ENCODE assay signal across 8 mouse cellular contexts in genomic region chr8:73353108-73353793, GRCm38 (mm10). TPM values are rescaled to one million over a fixed set of nuclear protein-coding genes. Genes with fewer than 3 reads are reported as not detected.
DNase-seq lines count a peak whose midpoint lies in the region; ATAC-seq and TF ChIP-seq lines count a peak whose summit lies in the region.

TSS of gene Large1 (minus strand) at chr8:73353540.

- H3K4me3 ChIP-seq in lung, embryonic 14.5 days (ENCODE audit: low read depth, low read length), result peak within 1 kb of the TSS; percentile 83

- no peaks in the 10 kb centered on the region for H3K9me3 ChIP-seq in lung, embryonic 14.5 days (ENCODE audit: low read depth, low read length)

- ATAC-seq in frontal cortex, adult (ENCODE audit: low TSS enrichment), result peak; percentile 74
- peak; percentile 93 to 94 for ATAC-seq in hematopoietic stem cell, adult 5-6 weeks (replicated peaks in 1 of 2; ENCODE audit: insufficient read depth in 1 of 2, low FRiP score in 2 of 2, low TSS enrichment in 1 of 2, low read depth in 1 of 2, poor library complexity in 2 of 2, severe bottlenecking in 2 of 2)
- ATAC-seq in lung, embryonic 14.5 days (ENCODE audit: insufficient read depth), result peak; percentile 99
- ATAC-seq in neutrophil, adult 5-6 weeks (ENCODE audit: extremely low read depth, insufficient number of reproducible peaks, low FRiP score, poor library complexity, severe bottlenecking), result peak; percentile 89

- under 1% methylated on average over 73 of the region's 84 CpGs for WGBS in lung, embryonic 14.5 days

- peaks cover 17% of the 10 kb centered on the region for H3K4me1 ChIP-seq in lung, embryonic 14.5 days (ENCODE audit: insufficient read depth)

- DNase-seq in Muller cell, postnatal 12 days (ENCODE audit: inconsistent ontology term), result peak; percentile 99
- peak; percentile 98 for DNase-seq in cerebellum, adult 9-11 months
- peak; percentile 98 for DNase-seq in layer of hippocampus, adult 8-10 months (ENCODE audit: low spot score in 2 of 2)
- peak; percentile 98 for DNase-seq in lung, embryonic 14.5 days
- peak; percentile 96 for DNase-seq in testis, postnatal 14 days (ENCODE audit: low spot score)

- no peak for TF ChIP-seq CTCF in lung, embryonic 14.5 days (IDR thresholded peaks at IDR 0.05; ENCODE audit: low read depth)

- no peaks in the 10 kb centered on the region for H3K36me3 ChIP-seq in lung, embryonic 14.5 days (ENCODE audit: insufficient read depth)

- peak within 1 kb of the TSS; percentile 87 for H3K4me2 ChIP-seq in lung, embryonic 14.5 days

- peak within 1 kb of the TSS; percentile 89 for H3K9ac ChIP-seq in lung, embryonic 14.5 days

- H3K27me3 ChIP-seq in lung, embryonic 14.5 days (ENCODE audit: insufficient read depth, low read length), result no peaks in the 10 kb centered on the region

- H3K27ac ChIP-seq in lung, embryonic 14.5 days (ENCODE audit: low read depth), result peak within 1 kb of the TSS; percentile 90

RNA-seq across cellular contexts. Expression of gene Large1, which starts in this region (rescaled TPM):
- 5.2 and 5.5 TPM in 2 replicates for total RNA-seq in hematopoietic stem cell, adult 5-6 weeks (2017)
- 100 to 1,000 TPM; 127 to 150 (median 138) TPM for total RNA-seq in layer of hippocampus, adult 8-10 months (2022)
- polyA plus RNA-seq in lung, embryonic 14.5 days (2014; fragmentation: Nextera tagmentation; extraction: Ambion mirVana), result 8.7 and 9.9 TPM in 2 replicates
- total RNA-seq in neutrophil, adult 5-6 weeks (2017), result 0.37 and 1.0 TPM in 2 replicates

Comparison
In these comparisons a context has a peak if more than half of its experiments do, and no peak if none do; other contexts are left out.
1. Peak in every context shown above with its lines: DNase-seq, ATAC-seq, H3K4me3 ChIP-seq and H3K27ac ChIP-seq.
2. RNA of gene Large1 (total RNA-seq): 127 to 150 TPM in layer of hippocampus, adult 8-10 months; 5.2 to 5.5 TPM in hematopoietic stem cell, adult 5-6 weeks and 0.37 to 1.0 TPM in neutrophil, adult 5-6 weeks; every median in the first group is over 10 times any median in the second.